Mouse (Mus musculus): ENCODE measurements around the gene Fnbp1.

GRCm38 (mm10) chr2:31048037-31048436 lies 93.8 kb downstream of the Fnbp1 start:
- TF ChIP-seq CTCF (IDR thresholded peaks at IDR 0.05; ENCODE audit: low read depth) (no peak), EP300 (optimal IDR thresholded peaks at IDR 0.05) (no peak)
